Mouse (Mus musculus) stomach, postnatal 0 days (tissue): ENCODE results near the gene Glud1.

Experiments
- CTCF ChIP-seq: IDR thresholded peaks from 2 replicates; pipeline ENCODE4 v1.5.1; 2016; ENCODE audit warnings: antibody characterized with exemption, low read depth, mild to moderate bottlenecking, moderate library complexity
- EP300 ChIP-seq: optimal IDR thresholded peaks from 2 replicates; pipeline ENCODE3; 2016; ENCODE audit warnings: antibody characterized with exemption

DNA sequence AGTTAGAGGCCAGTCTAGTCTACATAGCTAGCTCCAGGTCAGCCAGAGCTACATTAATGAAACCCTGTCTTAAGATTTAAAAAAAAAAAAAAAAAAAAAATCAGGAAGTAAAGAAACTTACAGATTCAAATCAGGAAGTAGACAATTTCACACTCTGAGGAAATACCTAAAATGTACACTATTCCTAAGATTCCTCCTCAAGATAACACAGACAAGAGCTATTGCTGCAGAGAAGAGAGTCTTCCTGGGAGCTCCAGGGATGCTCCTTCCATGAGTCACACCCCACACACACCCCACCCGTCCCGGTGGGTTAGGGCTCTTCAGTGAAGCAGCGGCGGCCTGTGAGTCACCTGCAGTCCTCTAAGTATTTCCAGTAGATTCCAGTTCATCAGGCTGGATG is 13.5 kb upstream of the Glud1 start:
- TF ChIP-seq CTCF (no peak), EP300 (no peak)
